Mouse (Mus musculus): ENCODE measurements at regions not wholly inside any gene's neighbourhood (a gene's known extent, or its start where the extent isn't known, plus 50 kb on each side); places are given as distances from the start of the nearest gene placed in this dataset.

- Histone ChIP-seq H3K27ac (no peak overlapping the region), H3K4me1 (replicated peaks; ENCODE audit: control insufficient read depth in 2 of 2, insufficient read depth in 2 of 2, low read length in 1 of 2) (no peaks in the 10 kb centered on the region), H3K9me3 (ENCODE audit: control insufficient read depth, low read length) (no peaks in the 10 kb centered on the region), H3K4me2 (ENCODE audit: low read depth) (no peak overlapping the region), H3K27me3 (ENCODE audit: control insufficient read depth, insufficient read depth, low read length) (no peaks in the 10 kb centered on the region), H3K4me3 (ENCODE audit: insufficient read depth in 1 of 2, low read depth in 2 of 2, low read length in 2 of 2) (no peak overlapping the region), H3K36me3 (replicated peaks; ENCODE audit: control insufficient read depth, insufficient read depth, low read depth) (no peaks in the 10 kb centered on the region), H3K9ac (replicated peaks) (no peak overlapping the region)
- 33% methylated on average over 4 of the region's 4 CpGs for WGBS (ENCODE audit: insufficient replicate concordance)
- ATAC-seq (ENCODE audit: insufficient read depth): no peak
- no peak for DNase-seq (ENCODE audit: low read depth in 3 of 3, low spot score in 3 of 3)
- TF ChIP-seq CTCF (IDR thresholded peaks at IDR 0.05; ENCODE audit: low read depth): no peak
- TF ChIP-seq EP300 (IDR thresholded peaks at IDR 0.05; ENCODE audit: low read depth): no peak
Observed at GRCm38 (mm10) chr16:74514481-74514880, 102.9 kb upstream of the Robo2 start.

GRCm38 (mm10) chr16:74510383-74510782 lies 98.8 kb upstream of the Robo2 start:
- no peak overlapping the region for H3K4me3 ChIP-seq (ENCODE audit: insufficient read depth in 1 of 2, low read depth in 2 of 2, low read length in 2 of 2)
- H3K9me3 ChIP-seq (ENCODE audit: control insufficient read depth, low read length): no peaks in the 10 kb centered on the region
- 11% methylated on average over 1 of the region's 1 CpGs for WGBS (ENCODE audit: insufficient replicate concordance)
- no peak for DNase-seq (ENCODE audit: low read depth in 3 of 3, low spot score in 3 of 3)
- TF ChIP-seq EP300 (IDR thresholded peaks at IDR 0.05; ENCODE audit: low read depth) (no peak), CTCF (IDR thresholded peaks at IDR 0.05; ENCODE audit: low read depth) (no peak)
- no peak for ATAC-seq (ENCODE audit: insufficient read depth)
- no peaks in the 10 kb centered on the region for H3K4me1 ChIP-seq (replicated peaks; ENCODE audit: control insufficient read depth in 2 of 2, insufficient read depth in 2 of 2, low read length in 1 of 2)
- H3K36me3 ChIP-seq (replicated peaks; ENCODE audit: control insufficient read depth, insufficient read depth, low read depth): no peaks in the 10 kb centered on the region
- H3K27me3 ChIP-seq (ENCODE audit: control insufficient read depth, insufficient read depth, low read length): no peaks in the 10 kb centered on the region
- no peak overlapping the region for H3K9ac ChIP-seq (replicated peaks)
- H3K4me2 ChIP-seq (ENCODE audit: low read depth): no peak overlapping the region
- no peak overlapping the region for H3K27ac ChIP-seq

GRCm38 (mm10) chr16:74509489-74509888 lies 97.9 kb upstream of the Robo2 start:
- H3K4me3 ChIP-seq (ENCODE audit: insufficient read depth in 1 of 2, low read depth in 2 of 2, low read length in 2 of 2): no peak overlapping the region
- no peaks in the 10 kb centered on the region for H3K9me3 ChIP-seq (ENCODE audit: control insufficient read depth, low read length)
- WGBS (ENCODE audit: insufficient replicate concordance): 27% methylated on average over 2 of the region's 2 CpGs
- no peak overlapping the region for H3K27ac ChIP-seq
- no peaks in the 10 kb centered on the region for H3K4me1 ChIP-seq (replicated peaks; ENCODE audit: control insufficient read depth in 2 of 2, insufficient read depth in 2 of 2, low read length in 1 of 2)
- H3K36me3 ChIP-seq (replicated peaks; ENCODE audit: control insufficient read depth, insufficient read depth, low read depth): no peaks in the 10 kb centered on the region
- TF ChIP-seq EP300 (IDR thresholded peaks at IDR 0.05; ENCODE audit: low read depth) (no peak), CTCF (IDR thresholded peaks at IDR 0.05; ENCODE audit: low read depth) (no peak)
- no peak overlapping the region for H3K4me2 ChIP-seq (ENCODE audit: low read depth)
- DNase-seq (ENCODE audit: low read depth in 3 of 3, low spot score in 3 of 3) (no peak), ATAC-seq (ENCODE audit: insufficient read depth) (no peak)
- no peaks in the 10 kb centered on the region for H3K27me3 ChIP-seq (ENCODE audit: control insufficient read depth, insufficient read depth, low read length)
- H3K9ac ChIP-seq (replicated peaks): no peak overlapping the region

GRCm38 (mm10) chr16:74506719-74507118 lies 95.1 kb upstream of the Robo2 start:
- Histone ChIP-seq H3K4me2 (ENCODE audit: low read depth) (no peak overlapping the region), H3K27me3 (ENCODE audit: control insufficient read depth, insufficient read depth, low read length) (no peaks in the 10 kb centered on the region), H3K4me1 (replicated peaks; ENCODE audit: control insufficient read depth in 2 of 2, insufficient read depth in 2 of 2, low read length in 1 of 2) (no peaks in the 10 kb centered on the region), H3K9ac (replicated peaks) (no peak overlapping the region), H3K36me3 (replicated peaks; ENCODE audit: control insufficient read depth, insufficient read depth, low read depth) (no peaks in the 10 kb centered on the region), H3K9me3 (ENCODE audit: control insufficient read depth, low read length) (no peaks in the 10 kb centered on the region), H3K4me3 (ENCODE audit: insufficient read depth in 1 of 2, low read depth in 2 of 2, low read length in 2 of 2) (no peak overlapping the region), H3K27ac (no peak overlapping the region)
- ATAC-seq (ENCODE audit: insufficient read depth) (no peak), DNase-seq (ENCODE audit: low read depth in 3 of 3, low spot score in 3 of 3) (no peak)
- TF ChIP-seq EP300 (IDR thresholded peaks at IDR 0.05; ENCODE audit: low read depth) (no peak), CTCF (IDR thresholded peaks at IDR 0.05; ENCODE audit: low read depth) (no peak)

- Histone ChIP-seq H3K9ac (replicated peaks) (no peak overlapping the region), H3K27ac (no peak overlapping the region), H3K27me3 (ENCODE audit: control insufficient read depth, insufficient read depth, low read length) (no peaks in the 10 kb centered on the region), H3K4me3 (ENCODE audit: insufficient read depth in 1 of 2, low read depth in 2 of 2, low read length in 2 of 2) (no peak overlapping the region), H3K36me3 (replicated peaks; ENCODE audit: control insufficient read depth, insufficient read depth, low read depth) (no peaks in the 10 kb centered on the region), H3K9me3 (ENCODE audit: control insufficient read depth, low read length) (no peaks in the 10 kb centered on the region), H3K4me1 (replicated peaks; ENCODE audit: control insufficient read depth in 2 of 2, insufficient read depth in 2 of 2, low read length in 1 of 2) (no peaks in the 10 kb centered on the region), H3K4me2 (ENCODE audit: low read depth) (no peak overlapping the region)
- WGBS (ENCODE audit: insufficient replicate concordance): 61% methylated on average over 6 of the region's 6 CpGs
- TF ChIP-seq EP300 (IDR thresholded peaks at IDR 0.05; ENCODE audit: low read depth): no peak
- TF ChIP-seq CTCF (IDR thresholded peaks at IDR 0.05; ENCODE audit: low read depth): no peak
- ATAC-seq (ENCODE audit: insufficient read depth) (no peak), DNase-seq (ENCODE audit: low read depth in 3 of 3, low spot score in 3 of 3) (no peak)
Observed at GRCm38 (mm10) chr16:74506173-74506709, 94.6 kb upstream of the Robo2 start.
